26 mouse cellular contexts compared by ENCODE assay signal in genomic region chr2:157211731-157212130, GRCm38 (mm10). TPM values are rescaled to one million over a fixed set of nuclear protein-coding genes. Genes with fewer than 3 reads are reported as not detected.
A peak's percentile ranks its signal among the peaks of the same experiment; 100 is the strongest.
DNase-seq lines count a peak whose midpoint lies in the region; TF ChIP-seq lines count a peak whose summit lies in the region.
"Had no signal": no experiment of that assay in that cellular context is flagged by ENCODE, and none has a peak within 500 bp of the region (broad histone marks: within the 10 kb centered on the region; RNA-seq: fewer than 3 reads in every experiment).

No protein-coding gene starts in this region.

- 78% methylated on average over 7 of the region's 7 CpGs for WGBS in liver, adult 2 months

- H3K36me3 ChIP-seq in liver, adult 2 months (ENCODE audit: control insufficient read depth, insufficient read depth, low read length): no peaks in the 10 kb centered on the region
- H3K36me3 ChIP-seq: embryonic facial prominence, embryonic 10.5 days; forebrain, embryonic 12.5 days; G1E; hindbrain, embryonic 10.5 days; hindbrain, embryonic 13.5 days had no signal

- H3K79me2 ChIP-seq in liver, adult 2 months (ENCODE audit: control insufficient read depth, insufficient read depth, low read length): no peaks in the 10 kb centered on the region

- no peaks in the 10 kb centered on the region for H3K27me3 ChIP-seq in liver, adult 2 months (ENCODE audit: control insufficient read depth, insufficient read depth, low read length)
- H3K27me3 ChIP-seq: CH12.LX; embryonic facial prominence, embryonic 13.5 days; forebrain, embryonic 12.5 days; hindbrain, embryonic 13.5 days had no signal

- TF ChIP-seq CTCF in liver, adult 2 months (IDR thresholded peaks at IDR 0.05; ENCODE audit: low read depth, low read length): no peak

- no peak overlapping the region for H3K4me3 ChIP-seq in liver, adult 2 months (ENCODE audit: insufficient read depth, low read depth, low read length)
- H3K4me3 ChIP-seq: embryonic facial prominence, embryonic 10.5 days; embryonic facial prominence, embryonic 13.5 days; erythroblast, embryonic 14.5 days; forebrain, embryonic 12.5 days; gastrocnemius, adult 2 months; hindbrain, embryonic 10.5 days; hindbrain, embryonic 13.5 days had no signal

- no peak for TF ChIP-seq POLR2A in liver, adult 2 months (IDR thresholded peaks at IDR 0.05; ENCODE audit: extremely low read depth, insufficient read depth, low read length)

- intact Hi-C loops in heart, postnatal 14 days (cut with DNase I): no loop called here

- no peak overlapping the region for H3K9ac ChIP-seq in liver, adult 2 months (ENCODE audit: low read depth, low read length)
- H3K9ac ChIP-seq: embryonic facial prominence, embryonic 13.5 days; forebrain, embryonic 12.5 days; hindbrain, embryonic 13.5 days had no signal

- H3K27ac ChIP-seq in liver, adult 2 months (replicated peaks; ENCODE audit: insufficient read depth, low read depth, low read length): no peak overlapping the region
- H3K27ac ChIP-seq: embryonic facial prominence, embryonic 10.5 days; embryonic facial prominence, embryonic 13.5 days; forebrain, embryonic 12.5 days; gastrocnemius, adult 2 months; hindbrain, embryonic 10.5 days; hindbrain, embryonic 13.5 days had no signal

- no peaks in the 10 kb centered on the region for H3K4me1 ChIP-seq in liver, adult 2 months (ENCODE audit: control insufficient read depth, insufficient read depth, low read length)
- H3K4me1 ChIP-seq: embryonic facial prominence, embryonic 10.5 days; embryonic facial prominence, embryonic 13.5 days; forebrain, embryonic 12.5 days; hindbrain, embryonic 10.5 days; hindbrain, embryonic 13.5 days had no signal

- DNase-seq in heart, adult 11 months: peak; percentile 42
- DNase-seq in heart, postnatal 14 days: no peak
- DNase-seq in liver, adult 2 months (ENCODE audit: extremely low read depth, low read depth, low spot score): peak; percentile 40
- no peak for DNase-seq in liver
- peak; percentile 93 for DNase-seq in adipocyte (ENCODE audit: low spot score)
- no peak for DNase-seq in right cerebral cortex, postnatal 4 days
- DNase-seq: adrenal gland, adult 2 months; adrenal gland, postnatal 14 days; B cell, adult 2 months; cerebellum, adult 11-12 months; cerebellum, adult 8-10 months; cerebellum, postnatal 10 days; cerebellum, postnatal 36 days; embryo, embryonic 11 days; gastrocnemius, adult 2 months; gastrocnemius, postnatal 14 days; heart, adult 18-20 months; heart, postnatal 36 days had no signal

RNA-seq across cellular contexts. Expression of gene Rbl1, which starts 7.4 kb away (rescaled TPM):
- 1 to 10 TPM; 3.1 to 4.3 TPM for total RNA-seq in heart, postnatal 14 days (2021)
- 2.3 and 3.0 TPM in 2 replicates for total RNA-seq in liver, adult 2 months (2014; rRNA removed)
- 0.62 and 0.77 TPM in 2 replicates for polyA plus RNA-seq in liver, adult 2 months (2012; rRNA removed)

Comparison
In these comparisons a context has a peak if more than half of its experiments do, and no peak if none do; other contexts are left out.
1. DNase-seq: peak in heart, adult 11 months (single experiment), liver, adult 2 months (single experiment) and adipocyte (single experiment); none in heart, postnatal 14 days (0 of 2), liver (single experiment) and right cerebral cortex, postnatal 4 days (single experiment).